Mouse (Mus musculus) lung, postnatal 0 days (tissue): ENCODE data around the gene Hid1. TPM values are rescaled to one million over a fixed set of nuclear protein-coding genes. Genes with fewer than 3 reads are reported as not detected.

Source experiments
- ATAC-seq: fragments of 200-750 bp; cut with Nextera tagmentation; 2 replicates; pipeline ENCODE4 v1.8.0; 2017; ENCODE audit warnings: moderate library complexity
- DNase-seq: peaks from one replicate; pipeline ENCODE4 v3.0.0-alpha.2; 2016; ENCODE audit warnings: low spot score
- H3K27ac ChIP-seq: fragments of 300-500 bp; sonication (generic); 2 replicates; pipeline ENCODE4 v1.5.1; 2014; ENCODE audit warnings: antibody characterized with exemption, mild to moderate bottlenecking, low read length, mixed read lengths
- H3K27me3 ChIP-seq: fragments of 300-500 bp; sonication (generic); replicated peaks from 2 replicates; pipeline ENCODE4 v1.6.1; 2014; ENCODE audit warnings: low read length, mixed read lengths; ENCODE audit not compliant: insufficient read depth
- H3K36me3 ChIP-seq: fragments of 300-500 bp; sonication (generic); 2 replicates; pipeline ENCODE4 v1.6.1; 2014; ENCODE audit warnings: low read length, mixed read lengths; ENCODE audit not compliant: insufficient read depth
- H3K4me1 ChIP-seq: fragments of 300-500 bp; sonication (generic); 2 replicates; pipeline ENCODE4 v1.6.1; 2014; ENCODE audit warnings: antibody characterized with exemption, low read depth, low read length, mixed read lengths; ENCODE audit not compliant: insufficient read depth
- H3K4me2 ChIP-seq: fragments of 300-500 bp; sonication (generic); replicated peaks from 2 replicates; pipeline ENCODE4 v1.6.1; 2014; ENCODE audit warnings: low read depth, mild to moderate bottlenecking, low read length, moderate library complexity, mixed read lengths
- H3K4me3 ChIP-seq: fragments of 300-500 bp; sonication (generic); 2 replicates; pipeline ENCODE4 v1.5.1; 2014; ENCODE audit warnings: low read depth, low read length
- H3K9ac ChIP-seq: fragments of 300-500 bp; sonication (generic); replicated peaks from 2 replicates; pipeline ENCODE4 v1.6.1; 2014; ENCODE audit warnings: low read depth, mild to moderate bottlenecking
- H3K9me3 ChIP-seq: fragments of 300-500 bp; sonication (generic); 2 replicates; pipeline ENCODE4 v1.6.1; 2016; ENCODE audit warnings: low read length, mixed read lengths
- CTCF ChIP-seq: IDR thresholded peaks from 2 replicates; pipeline ENCODE4 v1.5.1; 2016; ENCODE audit warnings: antibody characterized with exemption, mild to moderate bottlenecking
- EP300 ChIP-seq: IDR thresholded peaks from 2 replicates; pipeline ENCODE4 v1.6.1; 2016; ENCODE audit warnings: antibody characterized with exemption, mild to moderate bottlenecking, control low read depth
- WGBS: fragments of 180-500 bp; shearing (Covaris S2); extraction: QIAGEN DNeasy Blood & Tissue Kit; methylation state at CpG from one replicate; pipeline ENCODE4 v1.1.7; 2014; 5-methylcytosine and 5-hydroxymethylcytosine counted together
- polyA plus RNA-seq: library from polyadenylated mRNA; unstranded; fragments of >200 nt; fragmentation: Nextera tagmentation; extraction: Ambion mirVana; gene quantifications from 2 replicates; pipeline ENCODE4 v1.2.1, GENCODE M21; 2015

Hid1 gene
- polyA plus RNA-seq, 1 experiment from 2014 or later, result 16.0 TPM

GRCm38 (mm10) chr11:115345515-115345914, 22.0 kb downstream of the Hid1 start:
- Histone ChIP-seq H3K9ac (no peak overlapping the region), H3K4me3 (no peak overlapping the region), H3K9me3 (no peaks in the 10 kb centered on the region), H3K27me3 (0 out of 2 replicates have a peak, but pooled peaks cover 4% of the 10 kb centered on the region), H3K36me3 (no peaks in the 10 kb centered on the region), H3K27ac (no peak overlapping the region), H3K4me2 (no peak overlapping the region), H3K4me1 (no peaks in the 10 kb centered on the region)
- no peak for ATAC-seq
- no peak for TF ChIP-seq EP300
- no peak for TF ChIP-seq CTCF
- WGBS, result 30% methylated on average over 7 of the region's 7 CpGs
- no peak for DNase-seq

DNA sequence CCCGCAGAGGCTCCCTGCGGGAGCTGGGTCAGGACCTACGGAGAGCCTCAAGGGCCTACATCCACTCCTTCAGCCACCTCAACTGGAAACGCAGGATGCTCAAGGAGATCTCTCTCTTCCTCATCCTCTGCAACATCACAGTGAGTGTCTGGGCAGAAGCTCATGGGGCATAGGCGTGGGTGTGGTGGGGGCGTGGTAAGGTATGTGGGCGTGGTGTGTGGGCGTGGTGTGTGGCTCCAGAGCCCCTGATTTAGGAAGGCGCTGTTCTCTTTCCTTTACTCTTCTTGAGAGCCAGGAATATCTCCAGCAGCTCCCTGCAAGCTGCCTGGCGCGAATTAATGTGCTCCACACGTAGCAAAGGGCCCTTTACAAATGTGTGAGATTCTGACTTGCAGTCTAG, 22.6 kb downstream of the Hid1 start:
- Histone ChIP-seq H3K9ac (no peak overlapping the region), H3K4me3 (no peak overlapping the region), H3K4me2 (no peak overlapping the region), H3K36me3 (no peaks in the 10 kb centered on the region), H3K9me3 (no peaks in the 10 kb centered on the region), H3K27ac (no peak overlapping the region), H3K4me1 (no peaks in the 10 kb centered on the region), H3K27me3 (0 out of 2 replicates have a peak, but pooled peaks cover 4% of the 10 kb centered on the region)
- DNase-seq (no peak), ATAC-seq (no peak)
- WGBS, result 13% methylated on average over 11 of the region's 12 CpGs
- TF ChIP-seq EP300 (no peak), CTCF (no peak)

GRCm38 (mm10) chr11:115341866-115342265, 25.7 kb downstream of the Hid1 start:
- Histone ChIP-seq H3K4me2 (no peak overlapping the region), H3K36me3 (no peaks in the 10 kb centered on the region), H3K9ac (no peak overlapping the region), H3K27ac (no peak overlapping the region), H3K4me3 (no peak overlapping the region), H3K27me3 (no peaks in the 10 kb centered on the region), H3K9me3 (no peaks in the 10 kb centered on the region), H3K4me1 (no peaks in the 10 kb centered on the region)
- DNase-seq (no peak), ATAC-seq (no peak)
- 64% methylated on average over 6 of the region's 6 CpGs for WGBS
- no peak for TF ChIP-seq CTCF
- no peak for TF ChIP-seq EP300

DNA sequence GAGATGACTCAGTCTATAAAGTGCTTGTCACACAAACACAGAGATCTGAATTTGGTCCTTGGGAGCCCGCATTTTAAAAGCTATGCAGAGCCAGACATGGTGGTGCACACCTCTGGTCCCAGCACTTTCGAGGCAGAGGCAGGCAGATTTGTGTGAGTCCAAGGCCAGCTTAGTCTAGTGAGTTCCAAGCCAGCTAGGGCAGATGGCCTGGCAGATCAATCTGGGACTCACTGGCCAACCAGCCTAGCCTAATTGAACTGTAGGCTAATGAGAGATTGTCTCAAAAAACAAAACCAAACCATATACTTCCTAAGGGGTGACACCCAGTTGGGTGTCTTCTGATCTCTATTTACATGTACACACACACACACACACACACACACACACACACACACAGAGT, 26.3 kb downstream of the Hid1 start:
- no peaks in the 10 kb centered on the region for H3K9me3 ChIP-seq
- no peak overlapping the region for H3K4me3 ChIP-seq
- H3K36me3 ChIP-seq, result no peaks in the 10 kb centered on the region
- no peak for ATAC-seq
- DNase-seq, result no peak
- H3K27me3 ChIP-seq, result 0 out of 2 replicates have a peak, but pooled peaks cover 3% of the 10 kb centered on the region
- TF ChIP-seq EP300 (no peak), CTCF (no peak)
- 51% methylated on average over 2 of the region's 2 CpGs for WGBS
- H3K9ac ChIP-seq, result no peak overlapping the region
- no peak overlapping the region for H3K27ac ChIP-seq
- H3K4me2 ChIP-seq, result no peak overlapping the region
- H3K4me1 ChIP-seq, result no peaks in the 10 kb centered on the region

DNA sequence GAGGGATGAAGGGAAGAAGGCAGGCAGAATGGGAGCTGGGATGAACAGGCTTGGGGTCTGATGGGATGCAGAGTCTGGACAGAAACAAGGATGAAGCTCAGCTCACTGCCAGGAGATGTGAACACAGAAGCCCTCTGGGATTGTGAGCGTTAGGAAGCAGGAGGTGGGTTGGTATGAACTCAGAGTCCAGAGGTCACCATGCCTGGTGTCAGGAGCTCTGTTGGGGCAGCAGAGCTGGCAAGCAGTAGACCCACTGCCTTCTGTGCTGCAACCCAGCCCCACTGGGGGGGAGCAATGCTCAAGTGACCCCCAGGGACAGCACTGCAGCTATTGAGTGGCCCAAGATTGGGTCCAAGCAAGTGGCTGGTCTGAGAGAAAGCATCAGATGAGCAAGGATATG, 29.7 kb downstream of the Hid1 start:
- Histone ChIP-seq H3K9me3 (no peaks in the 10 kb centered on the region), H3K4me3 (no peak overlapping the region), H3K4me2 (no peak overlapping the region), H3K9ac (no peak overlapping the region), H3K27me3 (peaks cover 15% of the 10 kb centered on the region; the same call in 1 of the 2 replicates), H3K4me1 (no peaks in the 10 kb centered on the region), H3K27ac (no peak overlapping the region), H3K36me3 (no peaks in the 10 kb centered on the region)
- WGBS, result 56% methylated on average over 1 of the region's 1 CpGs
- ATAC-seq (no peak), DNase-seq (no peak)
- TF ChIP-seq CTCF (no peak), EP300 (no peak)

- Histone ChIP-seq H3K27ac (no peak overlapping the region), H3K9ac (no peak overlapping the region), H3K4me2 (no peak overlapping the region), H3K4me3 (no peak overlapping the region), H3K4me1 (no peaks in the 10 kb centered on the region), H3K36me3 (no peaks in the 10 kb centered on the region), H3K9me3 (no peaks in the 10 kb centered on the region), H3K27me3 (peaks cover 18% of the 10 kb centered on the region; the same call in 1 of the 2 replicates)
- WGBS, result 34% methylated on average over 3 of the region's 3 CpGs
- DNase-seq (no peak), ATAC-seq (no peak)
- TF ChIP-seq CTCF (no peak), EP300 (no peak)
These were observed 30.2 kb downstream of the Hid1 start for GRCm38 (mm10) chr11:115337350-115337749.

GRCm38 (mm10) chr11:115336115-115336514, 31.4 kb downstream of the Hid1 start:
- Histone ChIP-seq H3K9ac (no peak overlapping the region), H3K4me1 (no peaks in the 10 kb centered on the region), H3K36me3 (no peaks in the 10 kb centered on the region), H3K9me3 (no peaks in the 10 kb centered on the region), H3K27me3 (peaks cover 20% of the 10 kb centered on the region; the same call in 1 of the 2 replicates), H3K27ac (no peak overlapping the region), H3K4me2 (no peak overlapping the region), H3K4me3 (no peak overlapping the region)
- no peak for DNase-seq
- ATAC-seq, result no peak
- TF ChIP-seq CTCF, result no peak
- WGBS, result 17% methylated on average over 6 of the region's 6 CpGs
